Mouse (Mus musculus) kidney, postnatal 0 days (tissue): ENCODE measurements around the gene Pgghg. TPM values are rescaled to one million over a fixed set of nuclear protein-coding genes. Genes with fewer than 3 reads are reported as not detected.

Experiments
- ATAC-seq: fragments of 200-750 bp; cut with Nextera tagmentation; replicated peaks from 2 replicates; pipeline ENCODE4 v1.8.0; 2017; ENCODE audit warnings: low read depth, moderate number of reproducible peaks, moderate TSS enrichment, moderate library complexity; ENCODE audit not compliant: low FRiP score
- DNase-seq: peaks from one replicate; pipeline ENCODE4 v3.0.0-alpha.2; 2016; ENCODE audit warnings: low spot score
- H3K27ac ChIP-seq: fragments of 300-500 bp; sonication (generic); 2 replicates; pipeline ENCODE4 v1.5.1; 2014; ENCODE audit warnings: mild to moderate bottlenecking
- H3K27me3 ChIP-seq: fragments of 300-500 bp; sonication (generic); 2 replicates; pipeline ENCODE4 v1.6.1; 2014; ENCODE audit warnings: low read length, mixed read lengths; ENCODE audit not compliant: insufficient read depth
- H3K36me3 ChIP-seq: fragments of 300-500 bp; sonication (generic); 2 replicates; pipeline ENCODE4 v1.6.1; 2014; ENCODE audit warnings: low read length, mixed read lengths; ENCODE audit not compliant: insufficient read depth
- H3K4me1 ChIP-seq: fragments of 300-500 bp; sonication (generic); replicated peaks from 2 replicates; pipeline ENCODE4 v1.6.1; 2014; ENCODE audit warnings: antibody characterized with exemption, low read length, mixed read lengths; ENCODE audit not compliant: insufficient read depth
- H3K4me2 ChIP-seq: fragments of 300-500 bp; sonication (generic); 2 replicates; pipeline ENCODE4 v1.6.1; 2014; ENCODE audit warnings: mild to moderate bottlenecking, low read length, moderate library complexity, mixed read lengths
- H3K4me3 ChIP-seq: fragments of 300-500 bp; sonication (generic); replicated peaks from 2 replicates; pipeline ENCODE4 v1.5.1; 2014; ENCODE audit warnings: low read depth, low read length
- H3K9ac ChIP-seq: fragments of 300-500 bp; sonication (generic); 2 replicates; pipeline ENCODE4 v1.6.1; 2014; ENCODE audit warnings: low read depth, low read length
- H3K9me3 ChIP-seq: fragments of 300-500 bp; sonication (generic); replicated peaks from 2 replicates; pipeline ENCODE4 v1.6.1; 2016; ENCODE audit warnings: low read length, inconsistent platforms, mixed read lengths
- CTCF ChIP-seq: IDR thresholded peaks from 2 replicates; pipeline ENCODE4 v1.5.1; 2016; ENCODE audit warnings: antibody characterized with exemption, low read depth, mild to moderate bottlenecking, moderate library complexity
- WGBS: fragments of 180-500 bp; shearing (Covaris S2); extraction: QIAGEN DNeasy Blood & Tissue Kit; methylation state at CpG from one replicate; pipeline ENCODE4 v1.1.7; 2014; 5-methylcytosine and 5-hydroxymethylcytosine counted together
- polyA plus RNA-seq: library from polyadenylated mRNA; unstranded; fragments of >200 nt; fragmentation: Nextera tagmentation; extraction: Ambion mirVana; gene quantifications from 2 replicates; pipeline ENCODE4 v1.2.1, GENCODE M21; 2015

Pgghg gene
- polyA plus RNA-seq, 1 experiment from 2014 or later = 20.3 TPM

- WGBS = 92% methylated on average over 10 of the region's 10 CpGs
- DNase-seq (no peak), ATAC-seq (no peak)
- Histone ChIP-seq H3K9ac (no peak overlapping the region), H3K9me3 (no peaks in the 10 kb centered on the region), H3K27ac (peak overlapping the region; percentile 47; the same call in 1 of the 2 replicates), H3K27me3 (no peaks in the 10 kb centered on the region), H3K4me1 (peaks cover 12% of the 10 kb centered on the region), H3K36me3 (0 out of 2 replicates have a peak, but pooled peaks cover 21% of the 10 kb centered on the region), H3K4me2 (no peak overlapping the region), H3K4me3 (no peak overlapping the region)
- TF ChIP-seq CTCF = no peak
Observed at GRCm38 (mm10) chr7:140946311-140946710, 5.1 kb downstream of the Pgghg start.

- WGBS = 60% methylated on average over 7 of the region's 7 CpGs
- no peak for DNase-seq
- ATAC-seq = no peak
- H3K4me3 ChIP-seq = no peak overlapping the region
- H3K4me2 ChIP-seq = no peak overlapping the region
- no peak overlapping the region for H3K9ac ChIP-seq
- H3K4me1 ChIP-seq = peaks cover 16% of the 10 kb centered on the region
- 0 out of 2 replicates have a peak, but pooled peaks cover 21% of the 10 kb centered on the region for H3K36me3 ChIP-seq
- H3K27ac ChIP-seq = peak overlapping the region; percentile 47; the same call in 1 of the 2 replicates
- TF ChIP-seq CTCF = no peak
- H3K9me3 ChIP-seq = no peaks in the 10 kb centered on the region
- H3K27me3 ChIP-seq = no peaks in the 10 kb centered on the region
Observed at GRCm38 (mm10) chr7:140946980-140947379, 5.8 kb downstream of the Pgghg start.

- peaks cover 16% of the 10 kb centered on the region for H3K4me1 ChIP-seq
- H3K27ac ChIP-seq = no peak overlapping the region
- WGBS = 86% methylated on average over 8 of the region's 8 CpGs
- TF ChIP-seq CTCF = no peak
- DNase-seq = no peak
- no peak overlapping the region for H3K4me2 ChIP-seq
- no peak overlapping the region for H3K4me3 ChIP-seq
- no peaks in the 10 kb centered on the region for H3K27me3 ChIP-seq
- 0 out of 2 replicates have a peak, but pooled peaks cover 21% of the 10 kb centered on the region for H3K36me3 ChIP-seq
- no peaks in the 10 kb centered on the region for H3K9me3 ChIP-seq
- H3K9ac ChIP-seq = no peak overlapping the region
- ATAC-seq = no peak
Observed at GRCm38 (mm10) chr7:140948161-140948560, 7.0 kb downstream of the Pgghg start.

GRCm38 (mm10) chr7:140949255-140949654 is 8.1 kb downstream of the Pgghg start:
- H3K4me3 ChIP-seq = no peak overlapping the region
- no peak for TF ChIP-seq CTCF
- peaks cover 21% of the 10 kb centered on the region for H3K4me1 ChIP-seq
- no peak overlapping the region for H3K9ac ChIP-seq
- H3K27me3 ChIP-seq = no peaks in the 10 kb centered on the region
- ATAC-seq = no peak
- no peak for DNase-seq
- WGBS = 84% methylated on average over 6 of the region's 6 CpGs
- no peak overlapping the region for H3K4me2 ChIP-seq
- 0 out of 2 replicates have a peak, but pooled peaks cover 21% of the 10 kb centered on the region for H3K36me3 ChIP-seq
- H3K9me3 ChIP-seq = no peaks in the 10 kb centered on the region
- no peak overlapping the region for H3K27ac ChIP-seq

GRCm38 (mm10) chr7:140949824-140950530 is 8.8 kb downstream of the Pgghg start, which contains the start of gene Ifitm5:
Ifitm5 (minus strand) TSS chr7:140950291.
- Histone ChIP-seq H3K27ac (peak within 1 kb of the TSS; percentile 52), H3K4me2 (no peak within 1 kb of the TSS; the same call in 1 of the 2 replicates), H3K9ac (0 out of 2 replicates have a peak within 1 kb of the TSS, but pooled peaks have one; percentile 5), H3K36me3 (0 out of 2 replicates have a peak, but pooled peaks cover 18% of the 10 kb centered on the region), H3K4me3 (no peak within 1 kb of the TSS), H3K4me1 (peaks cover 26% of the 10 kb centered on the region), H3K27me3 (no peaks in the 10 kb centered on the region), H3K9me3 (no peaks in the 10 kb centered on the region)
- 58% methylated on average over 16 of the region's 16 CpGs for WGBS
- no peak for ATAC-seq
- DNase-seq = no peak
- no peak for TF ChIP-seq CTCF

GRCm38 (mm10) chr7:140951051-140951450 is 9.9 kb downstream of the Pgghg start:
- no peaks in the 10 kb centered on the region for H3K9me3 ChIP-seq
- H3K27ac ChIP-seq = peak overlapping the region; percentile 52
- no peak overlapping the region; the same call in 1 of the 2 replicates for H3K4me2 ChIP-seq
- no peak overlapping the region for H3K9ac ChIP-seq
- 0 out of 2 replicates have a peak, but pooled peaks cover 17% of the 10 kb centered on the region for H3K36me3 ChIP-seq
- ATAC-seq = no peak
- TF ChIP-seq CTCF = no peak
- H3K27me3 ChIP-seq = no peaks in the 10 kb centered on the region
- H3K4me3 ChIP-seq = no peak overlapping the region
- 15% methylated on average over 8 of the region's 8 CpGs for WGBS
- peaks cover 26% of the 10 kb centered on the region for H3K4me1 ChIP-seq
- DNase-seq = peak; percentile 46
